Mouse (Mus musculus) cerebellum, adult 2 months (tissue): ENCODE measurements around the gene Polr2f.

ENCODE experiments used
- CTCF ChIP-seq: fragments of 200-500 bp; IDR thresholded peaks from 2 replicates; pipeline ENCODE4 v1.5.1; 2011; ENCODE audit warnings: low read depth, mild to moderate bottlenecking, control low read depth, low read length, moderate library complexity, borderline replicate concordance; ENCODE audit not compliant: insufficient read depth
- POLR2A ChIP-seq: fragments of 200-500 bp; IDR thresholded peaks from 2 replicates; pipeline ENCODE4 v1.6.1; 2011; ENCODE audit warnings: low read length, control low read depth, borderline replicate concordance; ENCODE audit not compliant: insufficient read depth

GRCm38 (mm10) chr15:79128208-79128607 lies 12.6 kb upstream of the Polr2f start:
- TF ChIP-seq POLR2A = no peak
- peak; percentile 41; the same call in 1 of the 2 replicates for TF ChIP-seq CTCF
